Mouse (Mus musculus): ENCODE measurements around the gene Plekha6.

DNA sequence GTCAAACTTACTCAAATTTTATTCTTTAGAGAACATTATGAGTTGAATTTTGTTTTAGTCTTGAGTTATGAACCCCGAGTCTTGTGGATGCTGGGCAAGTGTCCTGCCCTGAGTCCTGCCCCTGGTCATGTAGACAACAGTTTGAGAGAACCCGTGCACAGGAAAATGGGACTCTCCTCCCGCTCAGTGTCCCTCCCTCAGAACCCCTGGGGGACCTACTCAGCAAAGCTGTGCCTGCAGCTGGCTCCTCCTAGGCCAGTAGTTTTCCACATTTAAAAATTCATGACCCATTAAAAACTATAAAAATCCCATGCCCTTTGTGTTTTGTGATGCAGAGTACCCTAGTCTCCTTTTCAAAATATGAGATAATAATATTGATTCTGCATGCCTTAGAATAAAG is 103.1 kb downstream of the Plekha6 start:
- TF ChIP-seq CTCF (IDR thresholded peaks at IDR 0.05 in 2 of 3, conservative IDR thresholded peaks at IDR 0.05 in 1 of 3; ENCODE audit: control insufficient read depth in 1 of 3, insufficient read depth in 1 of 3, low read depth in 2 of 3, low read length in 3 of 3, poor library complexity in 1 of 3, severe bottlenecking in 1 of 3) (no peak), POLR2A (IDR thresholded peaks at IDR 0.05; ENCODE audit: control insufficient read depth in 1 of 2, insufficient read depth in 1 of 2, low read depth in 1 of 2, low read length in 2 of 2, poor library complexity in 1 of 2) (no peak), ZNF384 (IDR thresholded peaks at IDR 0.05; ENCODE audit: low read depth, low read length) (no peak), BHLHE40 (IDR thresholded peaks at IDR 0.05; ENCODE audit: borderline replicate concordance, low read depth, low read length) (no peak), ETS1 (IDR thresholded peaks at IDR 0.05; ENCODE audit: low read depth, low read length) (no peak), POLR2AphosphoS2 (IDR thresholded peaks at IDR 0.05; ENCODE audit: low read length) (no peak), TAL1 (IDR thresholded peaks at IDR 0.05; ENCODE audit: low read length) (no peak), TBP (IDR thresholded peaks at IDR 0.05; ENCODE audit: low read depth, low read length) (no peak), NRF1 (IDR thresholded peaks at IDR 0.05; ENCODE audit: insufficient read depth, low read depth, low read length, poor library complexity, severe bottlenecking) (no peak), ZKSCAN1 (IDR thresholded peaks at IDR 0.05; ENCODE audit: low read depth, low read length) (no peak)

Data from MEL (cell line).